Mouse (Mus musculus): Measurements from ENCODE around the gene Cacna1c. TPM values are rescaled to one million over a fixed set of nuclear protein-coding genes. Genes with fewer than 3 reads are reported as not detected.

Gene Cacna1c
- polyA plus RNA-seq, 1 experiment from 2014 or later: 4.8 TPM

GRCm38 (mm10) chr6:118643541-118643940, 552.7 kb downstream of the Cacna1c start:
- Histone ChIP-seq H3K27ac (ENCODE audit: low read length) (no peak overlapping the region), H3K4me1 (ENCODE audit: insufficient read depth, low read depth, low read length) (no peaks in the 10 kb centered on the region), H3K36me3 (ENCODE audit: insufficient read depth, low read length) (no peaks in the 10 kb centered on the region), H3K4me3 (ENCODE audit: low read depth, low read length) (no peak overlapping the region), H3K4me2 (replicated peaks; ENCODE audit: low read depth, low read length) (no peak overlapping the region), H3K9ac (replicated peaks; ENCODE audit: low read depth) (no peak overlapping the region), H3K27me3 (replicated peaks; ENCODE audit: insufficient read depth, low read length) (no peaks in the 10 kb centered on the region), H3K9me3 (ENCODE audit: low read length) (no peaks in the 10 kb centered on the region)
- TF ChIP-seq EP300 (IDR thresholded peaks at IDR 0.05) (no peak), CTCF (IDR thresholded peaks at IDR 0.05) (no peak)
- WGBS: 91% methylated on average over 2 of the region's 2 CpGs
- DNase-seq (ENCODE audit: low spot score) (no peak), ATAC-seq (no peak)

- H3K36me3 ChIP-seq (ENCODE audit: insufficient read depth, low read length): no peaks in the 10 kb centered on the region
- ATAC-seq: no peak
- H3K27ac ChIP-seq (ENCODE audit: low read length): no peak overlapping the region
- no peaks in the 10 kb centered on the region for H3K27me3 ChIP-seq (replicated peaks; ENCODE audit: insufficient read depth, low read length)
- no peak for DNase-seq (ENCODE audit: low spot score)
- H3K9ac ChIP-seq (replicated peaks; ENCODE audit: low read depth): no peak overlapping the region
- TF ChIP-seq CTCF (IDR thresholded peaks at IDR 0.05) (no peak), EP300 (IDR thresholded peaks at IDR 0.05) (no peak)
- no peak overlapping the region for H3K4me3 ChIP-seq (ENCODE audit: low read depth, low read length)
- H3K4me2 ChIP-seq (replicated peaks; ENCODE audit: low read depth, low read length): no peak overlapping the region
- peaks cover 3% of the 10 kb centered on the region; the same call in 1 of the 2 replicates for H3K9me3 ChIP-seq (ENCODE audit: low read length)
- WGBS: 65% methylated on average over 6 of the region's 6 CpGs
- no peaks in the 10 kb centered on the region for H3K4me1 ChIP-seq (ENCODE audit: insufficient read depth, low read depth, low read length)
Observed at GRCm38 (mm10) chr6:118641671-118642325, 554.4 kb downstream of the Cacna1c start.

- no peak for DNase-seq (ENCODE audit: low spot score)
- TF ChIP-seq CTCF (IDR thresholded peaks at IDR 0.05) (no peak), EP300 (IDR thresholded peaks at IDR 0.05) (no peak)
- Histone ChIP-seq H3K27ac (ENCODE audit: low read length) (no peak overlapping the region), H3K9me3 (ENCODE audit: low read length) (peaks cover 3% of the 10 kb centered on the region; the same call in 1 of the 2 replicates), H3K36me3 (ENCODE audit: insufficient read depth, low read length) (no peaks in the 10 kb centered on the region), H3K27me3 (replicated peaks; ENCODE audit: insufficient read depth, low read length) (no peaks in the 10 kb centered on the region), H3K4me2 (replicated peaks; ENCODE audit: low read depth, low read length) (no peak overlapping the region), H3K4me3 (ENCODE audit: low read depth, low read length) (no peak overlapping the region), H3K4me1 (ENCODE audit: insufficient read depth, low read depth, low read length) (no peaks in the 10 kb centered on the region), H3K9ac (replicated peaks; ENCODE audit: low read depth) (no peak overlapping the region)
- 0 out of 2 replicates have a peak, but pooled peaks have one; percentile 14 for ATAC-seq
- 32% methylated on average over 2 of the region's 2 CpGs for WGBS
Observed at GRCm38 (mm10) chr6:118639816-118640215, 556.4 kb downstream of the Cacna1c start.

- ATAC-seq (no peak), DNase-seq (ENCODE audit: low spot score) (no peak)
- Histone ChIP-seq H3K9ac (replicated peaks; ENCODE audit: low read depth) (no peak overlapping the region), H3K4me2 (replicated peaks; ENCODE audit: low read depth, low read length) (no peak overlapping the region), H3K27me3 (replicated peaks; ENCODE audit: insufficient read depth, low read length) (no peaks in the 10 kb centered on the region), H3K27ac (ENCODE audit: low read length) (no peak overlapping the region), H3K4me3 (ENCODE audit: low read depth, low read length) (no peak overlapping the region), H3K36me3 (ENCODE audit: insufficient read depth, low read length) (no peaks in the 10 kb centered on the region), H3K4me1 (ENCODE audit: insufficient read depth, low read depth, low read length) (no peaks in the 10 kb centered on the region), H3K9me3 (ENCODE audit: low read length) (peaks cover 3% of the 10 kb centered on the region; the same call in 1 of the 2 replicates)
- WGBS: 85% methylated on average over 2 of the region's 2 CpGs
- no peak for TF ChIP-seq CTCF (IDR thresholded peaks at IDR 0.05)
- no peak for TF ChIP-seq EP300 (IDR thresholded peaks at IDR 0.05)
Observed at GRCm38 (mm10) chr6:118638911-118639310, 557.3 kb downstream of the Cacna1c start.

GRCm38 (mm10) chr6:118632491-118632890, 563.7 kb downstream of the Cacna1c start:
- Histone ChIP-seq H3K9me3 (ENCODE audit: low read length) (peaks cover 3% of the 10 kb centered on the region; the same call in 1 of the 2 replicates), H3K9ac (replicated peaks; ENCODE audit: low read depth) (no peak overlapping the region), H3K27ac (ENCODE audit: low read length) (no peak overlapping the region), H3K4me2 (replicated peaks; ENCODE audit: low read depth, low read length) (no peak overlapping the region), H3K36me3 (ENCODE audit: insufficient read depth, low read length) (no peaks in the 10 kb centered on the region), H3K4me1 (ENCODE audit: insufficient read depth, low read depth, low read length) (no peaks in the 10 kb centered on the region), H3K4me3 (ENCODE audit: low read depth, low read length) (no peak overlapping the region), H3K27me3 (replicated peaks; ENCODE audit: insufficient read depth, low read length) (no peaks in the 10 kb centered on the region)
- DNase-seq (ENCODE audit: low spot score) (no peak), ATAC-seq (no peak)
- no peak for TF ChIP-seq EP300 (IDR thresholded peaks at IDR 0.05)
- no peak for TF ChIP-seq CTCF (IDR thresholded peaks at IDR 0.05)
- WGBS: 87% methylated on average over 2 of the region's 2 CpGs

- H3K4me1 ChIP-seq (ENCODE audit: insufficient read depth, low read depth, low read length): no peaks in the 10 kb centered on the region
- no peak for DNase-seq (ENCODE audit: low spot score)
- H3K9me3 ChIP-seq (ENCODE audit: low read length): no peaks in the 10 kb centered on the region
- no peak overlapping the region for H3K4me2 ChIP-seq (replicated peaks; ENCODE audit: low read depth, low read length)
- WGBS: 61% methylated on average over 4 of the region's 4 CpGs
- TF ChIP-seq EP300 (IDR thresholded peaks at IDR 0.05) (no peak), CTCF (IDR thresholded peaks at IDR 0.05) (no peak)
- H3K36me3 ChIP-seq (ENCODE audit: insufficient read depth, low read length): no peaks in the 10 kb centered on the region
- H3K9ac ChIP-seq (replicated peaks; ENCODE audit: low read depth): no peak overlapping the region
- H3K4me3 ChIP-seq (ENCODE audit: low read depth, low read length): no peak overlapping the region
- no peak for ATAC-seq
- H3K27ac ChIP-seq (ENCODE audit: low read length): no peak overlapping the region
- no peaks in the 10 kb centered on the region for H3K27me3 ChIP-seq (replicated peaks; ENCODE audit: insufficient read depth, low read length)
Observed at GRCm38 (mm10) chr6:118630006-118630405, 566.2 kb downstream of the Cacna1c start.

Data from lung, postnatal 0 days (tissue).